Mouse (Mus musculus): Measurements from ENCODE around the gene Abca6. TPM values are rescaled to one million over a fixed set of nuclear protein-coding genes. Genes with fewer than 3 reads are reported as not detected.

Gene Abca6
- polyA plus RNA-seq, 1 experiment = not detected

DNA sequence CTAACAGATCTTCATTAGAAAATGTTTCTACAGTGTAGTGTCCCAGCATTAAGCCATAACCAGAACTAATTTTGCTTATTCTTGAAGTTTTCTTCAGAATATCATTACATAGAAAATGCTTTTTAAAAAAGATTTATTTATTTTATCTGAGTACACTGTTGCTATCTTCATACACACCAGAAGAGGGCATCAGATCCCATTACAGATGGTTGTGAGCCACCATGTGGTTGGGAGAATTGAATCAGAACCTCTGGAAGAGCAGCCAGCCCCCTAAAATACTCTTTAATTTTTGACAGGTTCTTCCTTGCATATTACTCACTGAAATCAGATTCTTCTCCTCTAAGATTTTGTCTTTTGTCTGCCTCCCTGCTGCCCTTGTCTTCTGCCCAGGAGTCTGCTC, 18.6 kb downstream of the Abca6 start:
- Histone ChIP-seq H3K4me1 (ENCODE audit: control insufficient read depth) (no peaks in the 10 kb centered on the region), H3K27me3 (ENCODE audit: control insufficient read depth) (no peaks in the 10 kb centered on the region), H3K36me3 (ENCODE audit: control insufficient read depth) (no peaks in the 10 kb centered on the region), H3K4me3 (replicated peaks) (no peak overlapping the region), H3K9me3 (ENCODE audit: control insufficient read depth, low read length) (no peaks in the 10 kb centered on the region)
- no peak for TF ChIP-seq GATA1 (IDR thresholded peaks at IDR 0.05; ENCODE audit: low read length)
- TF ChIP-seq TAL1 (IDR thresholded peaks at IDR 0.05; ENCODE audit: low read length) = no peak

DNA sequence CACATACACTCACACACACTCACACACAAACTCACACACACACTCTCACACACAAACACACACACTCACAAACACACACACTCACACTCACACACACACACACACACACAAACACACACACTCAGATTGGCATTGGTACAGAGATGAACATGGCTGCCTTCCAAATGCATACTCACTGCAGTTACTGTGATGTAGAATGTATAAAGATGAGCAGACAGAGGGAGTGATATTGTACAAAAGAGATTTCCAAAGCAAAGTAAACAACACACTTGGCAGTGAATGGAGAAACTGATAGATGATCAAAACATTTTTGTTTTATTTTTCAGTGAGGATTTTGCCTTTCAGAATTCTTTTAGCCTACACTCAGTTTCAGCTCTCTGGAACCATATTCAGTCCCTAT, 34.5 kb downstream of the Abca6 start:
- Histone ChIP-seq H3K9me3 (ENCODE audit: control insufficient read depth, low read length) (no peaks in the 10 kb centered on the region), H3K4me3 (replicated peaks) (no peak overlapping the region), H3K27me3 (ENCODE audit: control insufficient read depth) (no peaks in the 10 kb centered on the region), H3K4me1 (ENCODE audit: control insufficient read depth) (no peaks in the 10 kb centered on the region), H3K36me3 (ENCODE audit: control insufficient read depth) (no peaks in the 10 kb centered on the region)
- no peak for TF ChIP-seq GATA1 (IDR thresholded peaks at IDR 0.05; ENCODE audit: low read length)
- no peak for TF ChIP-seq TAL1 (IDR thresholded peaks at IDR 0.05; ENCODE audit: low read length)

DNA sequence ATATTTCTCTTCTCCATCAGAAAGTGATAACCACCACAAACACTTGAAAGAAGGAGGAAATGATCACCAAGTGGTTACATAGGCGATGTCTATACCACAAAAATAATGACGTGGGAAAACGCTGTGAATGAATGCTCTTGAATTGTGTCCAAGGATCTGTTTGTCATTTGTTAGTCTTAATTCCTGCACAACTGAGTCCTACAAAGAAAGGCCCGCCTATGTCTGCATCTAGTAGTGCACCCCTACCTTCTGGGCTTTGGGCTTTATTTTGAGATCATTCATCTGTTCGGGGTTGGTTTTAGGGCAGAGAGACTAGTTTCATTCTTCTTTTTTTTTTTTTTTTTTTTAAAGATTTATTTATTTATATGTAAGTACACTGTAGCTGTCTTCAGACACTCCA, 47.6 kb downstream of the Abca6 start:
- Histone ChIP-seq H3K27me3 (ENCODE audit: control insufficient read depth) (no peaks in the 10 kb centered on the region), H3K4me3 (replicated peaks) (no peak overlapping the region), H3K4me1 (ENCODE audit: control insufficient read depth) (no peaks in the 10 kb centered on the region), H3K36me3 (ENCODE audit: control insufficient read depth) (no peaks in the 10 kb centered on the region), H3K9me3 (ENCODE audit: control insufficient read depth, low read length) (no peaks in the 10 kb centered on the region)
- no peak for TF ChIP-seq GATA1 (IDR thresholded peaks at IDR 0.05; ENCODE audit: low read length)
- no peak for TF ChIP-seq TAL1 (IDR thresholded peaks at IDR 0.05; ENCODE audit: low read length)

DNA sequence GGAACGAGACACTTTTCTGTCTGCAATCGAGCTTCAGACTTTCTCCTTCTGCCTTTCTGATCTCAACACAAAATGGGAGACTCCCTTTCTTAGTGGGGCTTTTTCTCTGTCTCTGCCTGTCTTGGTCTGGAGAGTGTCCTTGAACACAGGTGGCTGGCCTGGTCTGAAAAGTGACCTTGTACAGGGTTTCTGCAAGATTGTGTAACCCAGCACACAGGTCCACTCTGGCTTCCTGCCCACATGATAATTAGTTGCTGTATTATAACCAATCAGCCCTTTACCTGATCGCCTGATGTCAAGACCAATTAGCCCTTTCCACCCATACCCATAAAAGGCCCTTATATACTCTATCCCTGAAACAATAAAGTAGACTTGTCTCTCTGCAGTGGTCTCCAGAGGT, 52.7 kb downstream of the Abca6 start:
- Histone ChIP-seq H3K4me3 (replicated peaks) (no peak overlapping the region), H3K4me1 (ENCODE audit: control insufficient read depth) (no peaks in the 10 kb centered on the region), H3K9me3 (ENCODE audit: control insufficient read depth, low read length) (no peaks in the 10 kb centered on the region), H3K27me3 (ENCODE audit: control insufficient read depth) (no peaks in the 10 kb centered on the region), H3K36me3 (ENCODE audit: control insufficient read depth) (no peaks in the 10 kb centered on the region)
- TF ChIP-seq GATA1 (IDR thresholded peaks at IDR 0.05; ENCODE audit: low read length) (no peak), TAL1 (IDR thresholded peaks at IDR 0.05; ENCODE audit: low read length) (no peak)

DNA sequence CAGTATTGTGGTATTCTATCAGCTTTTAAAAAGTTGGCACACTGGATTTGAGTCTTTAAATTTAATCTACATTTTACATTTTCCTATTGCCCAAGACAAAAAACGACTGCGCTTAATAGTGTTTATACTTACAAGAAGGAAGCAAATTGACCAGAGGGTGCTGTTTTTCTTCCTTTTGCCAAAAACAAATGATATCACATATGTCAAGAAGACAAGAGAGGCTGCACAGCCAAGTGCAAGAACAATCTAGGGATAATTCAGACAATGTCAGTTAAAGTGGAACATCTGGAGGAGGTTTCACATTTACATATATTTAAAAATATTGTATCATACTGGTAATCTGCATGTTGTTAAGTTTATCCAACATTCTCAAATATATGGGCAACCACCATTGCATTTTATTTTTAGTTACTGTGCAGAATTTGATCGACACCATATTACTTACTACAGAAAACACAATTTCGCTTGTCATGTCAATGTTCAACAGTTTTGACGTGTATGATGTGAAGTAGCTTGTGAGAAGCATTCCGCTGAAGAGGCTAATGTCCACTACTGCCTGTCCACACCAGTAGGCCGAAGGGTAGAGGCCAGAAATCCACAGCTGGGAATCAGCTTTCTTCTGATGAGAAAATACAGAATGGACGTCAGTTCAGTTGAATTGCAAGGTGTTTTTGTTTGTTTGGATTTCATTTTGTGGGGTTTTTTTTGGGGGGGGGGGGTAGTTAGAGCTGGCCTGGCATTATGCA, 54.8 kb downstream of the Abca6 start:
- H3K27me3 ChIP-seq (ENCODE audit: control insufficient read depth) = no peaks in the 10 kb centered on the region
- no peaks in the 10 kb centered on the region for H3K4me1 ChIP-seq (ENCODE audit: control insufficient read depth)
- H3K4me3 ChIP-seq (replicated peaks) = no peak overlapping the region
- H3K9me3 ChIP-seq (ENCODE audit: control insufficient read depth, low read length) = no peaks in the 10 kb centered on the region
- no peaks in the 10 kb centered on the region for H3K36me3 ChIP-seq (ENCODE audit: control insufficient read depth)
- TF ChIP-seq GATA1 (IDR thresholded peaks at IDR 0.05; ENCODE audit: low read length) (no peak), TAL1 (IDR thresholded peaks at IDR 0.05; ENCODE audit: low read length) (no peak)

DNA sequence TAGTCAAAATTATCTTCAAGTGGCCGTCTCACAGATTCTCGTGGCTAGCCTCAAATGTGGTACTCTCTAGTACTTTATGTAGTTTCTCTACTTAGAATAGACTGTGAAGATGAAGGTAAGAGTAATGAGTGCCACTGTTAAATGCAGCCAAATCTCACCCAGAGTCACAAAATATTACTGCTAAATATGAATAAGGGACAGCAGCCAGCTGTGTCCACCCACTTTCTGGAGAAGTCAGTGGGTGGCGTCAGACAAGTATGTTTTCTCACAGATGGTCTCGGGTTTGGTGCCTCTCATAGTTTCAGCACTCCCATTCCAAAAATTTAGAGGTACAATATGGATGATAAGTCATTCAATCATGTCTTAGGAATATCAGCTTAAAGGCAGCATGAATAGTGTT, 56.3 kb downstream of the Abca6 start:
- Histone ChIP-seq H3K9me3 (ENCODE audit: control insufficient read depth, low read length) (no peaks in the 10 kb centered on the region), H3K27me3 (ENCODE audit: control insufficient read depth) (no peaks in the 10 kb centered on the region), H3K36me3 (ENCODE audit: control insufficient read depth) (no peaks in the 10 kb centered on the region), H3K4me1 (ENCODE audit: control insufficient read depth) (no peaks in the 10 kb centered on the region), H3K4me3 (replicated peaks) (no peak overlapping the region)
- TF ChIP-seq TAL1 (IDR thresholded peaks at IDR 0.05; ENCODE audit: low read length) (no peak), GATA1 (IDR thresholded peaks at IDR 0.05; ENCODE audit: low read length) (no peak)

DNA sequence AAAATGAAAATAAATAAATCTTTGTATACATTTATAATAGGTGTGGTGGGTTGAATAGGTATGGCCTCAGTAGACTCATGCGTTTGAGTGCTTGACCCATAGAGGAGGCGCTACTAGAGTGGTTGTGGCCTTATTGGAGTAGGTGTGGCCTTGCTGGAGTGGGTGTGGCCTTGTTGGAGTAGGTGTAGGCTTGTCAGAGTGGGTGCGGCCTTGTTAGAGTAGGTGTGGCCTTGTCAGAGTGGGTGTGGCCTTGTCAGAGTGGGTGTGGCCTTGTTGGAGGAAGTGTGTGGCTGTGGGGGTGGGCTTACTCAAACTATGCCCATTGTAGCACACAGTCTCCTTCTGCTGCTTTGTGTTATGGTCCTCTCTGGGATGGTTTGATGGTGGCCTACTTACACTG, 80.4 kb downstream of the Abca6 start:
- Histone ChIP-seq H3K27me3 (ENCODE audit: control insufficient read depth) (no peaks in the 10 kb centered on the region), H3K9me3 (ENCODE audit: control insufficient read depth, low read length) (peaks cover 6% of the 10 kb centered on the region)
- TF ChIP-seq TAL1 (IDR thresholded peaks at IDR 0.05; ENCODE audit: low read length) (no peak), GATA1 (IDR thresholded peaks at IDR 0.05; ENCODE audit: low read length) (no peak)

DNA sequence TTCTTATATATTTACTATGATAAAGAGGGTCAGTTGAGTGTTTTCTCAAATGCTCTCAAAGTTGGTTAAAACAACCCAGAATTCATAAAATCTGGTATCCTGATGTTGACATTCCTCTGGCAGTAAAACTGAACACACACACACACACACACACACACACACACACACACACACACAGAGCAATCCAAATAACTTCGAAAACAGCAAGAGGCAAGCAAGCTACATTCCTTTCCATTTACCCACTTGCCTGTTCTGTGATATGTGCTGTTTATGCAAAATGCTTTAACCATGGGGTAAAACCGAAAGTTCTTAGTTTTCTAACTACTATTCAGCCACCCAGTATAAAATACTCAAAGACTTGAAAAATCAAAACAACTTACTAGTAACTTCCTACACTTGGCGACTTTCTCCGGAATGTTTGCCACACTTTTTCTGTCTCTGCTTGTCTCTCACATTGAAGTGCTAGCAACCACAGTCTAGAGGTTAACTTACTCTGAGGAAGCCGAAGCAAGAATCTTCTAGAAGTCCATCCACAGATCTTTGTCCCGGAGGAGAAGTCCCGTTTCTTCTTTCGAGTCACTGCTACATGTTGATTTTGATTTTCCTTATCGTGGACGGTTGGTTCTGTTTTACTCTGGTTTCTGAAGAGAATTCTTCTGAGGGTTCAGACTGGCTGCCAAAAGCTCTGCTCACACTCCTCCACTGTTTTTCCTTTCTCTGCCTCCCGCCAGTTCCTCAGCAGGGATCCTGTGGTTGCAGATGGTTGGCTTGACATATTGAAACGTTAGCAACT, 83.9 kb downstream of the Abca6 start, which contains the start of gene Abca9:
Gene Abca9 (minus strand): TSS at position 738 of the 793 bp plus-strand sequence.
- Histone ChIP-seq H3K4me3 (replicated peaks) (no peak within 1 kb of the TSS), H3K36me3 (ENCODE audit: control insufficient read depth) (no peaks in the 10 kb centered on the region), H3K4me1 (ENCODE audit: control insufficient read depth) (peaks cover 2% of the 10 kb centered on the region; the same call in 1 of the 2 replicates), H3K27me3 (ENCODE audit: control insufficient read depth) (no peaks in the 10 kb centered on the region), H3K9me3 (ENCODE audit: control insufficient read depth, low read length) (peaks cover 6% of the 10 kb centered on the region)
- TF ChIP-seq GATA1 (IDR thresholded peaks at IDR 0.05; ENCODE audit: low read length) (no peak), TAL1 (IDR thresholded peaks at IDR 0.05; ENCODE audit: low read length) (no peak)

More for the DNA sequence above, 80.4 kb downstream of the Abca6 start:
- H3K4me3 ChIP-seq (replicated peaks) = no peak overlapping the region
- H3K36me3 ChIP-seq (ENCODE audit: control insufficient read depth) = no peaks in the 10 kb centered on the region
- H3K4me1 ChIP-seq (ENCODE audit: control insufficient read depth) = peaks cover 2% of the 10 kb centered on the region; the same call in 1 of the 2 replicates

DNA sequence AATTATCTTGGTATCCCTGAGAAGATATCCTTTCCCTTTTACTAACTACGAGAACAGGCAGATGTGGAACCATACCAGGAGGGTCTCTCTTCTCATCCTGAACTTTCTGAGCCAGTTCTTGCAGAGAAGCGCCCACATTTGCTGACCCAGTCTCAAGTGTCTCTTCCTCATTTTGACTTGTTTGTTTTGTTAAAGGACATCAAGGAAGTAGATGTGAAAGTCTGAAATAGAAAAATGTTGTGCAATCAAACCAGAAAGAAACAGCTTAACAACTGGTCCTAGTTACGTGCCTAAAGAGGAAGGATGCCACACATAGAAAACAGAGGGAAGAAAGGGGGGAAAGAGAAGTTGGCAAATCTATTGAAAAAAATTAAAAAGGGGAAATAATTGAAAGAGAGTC, 85.8 kb downstream of the Abca6 start:
- H3K27me3 ChIP-seq (ENCODE audit: control insufficient read depth) = no peaks in the 10 kb centered on the region
- H3K9me3 ChIP-seq (ENCODE audit: control insufficient read depth, low read length) = no peaks in the 10 kb centered on the region
- TF ChIP-seq GATA1 (IDR thresholded peaks at IDR 0.05; ENCODE audit: low read length) (no peak), TAL1 (IDR thresholded peaks at IDR 0.05; ENCODE audit: low read length) (no peak)
- H3K36me3 ChIP-seq (ENCODE audit: control insufficient read depth) = no peaks in the 10 kb centered on the region
- H3K4me1 ChIP-seq (ENCODE audit: control insufficient read depth) = no peaks in the 10 kb centered on the region
- no peak overlapping the region for H3K4me3 ChIP-seq (replicated peaks)

All from erythroblast, embryonic 14.5 days (primary cell).